Mouse (Mus musculus): Measurements from ENCODE around the gene Filip1.
A peak's percentile ranks its signal among the peaks of the same experiment; 100 is the strongest.

Gene Filip1

GRCm38 (mm10) chr9:79978228-79979024 is 34.2 kb downstream of the Filip1 start:
- no peak for DNase-seq

- DNase-seq, result peak; percentile 55
Observed at GRCm38 (mm10) chr9:79977549-79977971, 35.1 kb downstream of the Filip1 start.

GRCm38 (mm10) chr9:79976789-79977188 is 35.9 kb downstream of the Filip1 start:
- no peak for DNase-seq

GRCm38 (mm10) chr9:79975121-79975520 is 37.5 kb downstream of the Filip1 start:
- no peak for DNase-seq

GRCm38 (mm10) chr9:79973582-79973981 is 39.1 kb downstream of the Filip1 start:
- no peak for DNase-seq

- no peak for DNase-seq
Observed at GRCm38 (mm10) chr9:79972705-79973104, 39.9 kb downstream of the Filip1 start.

DNA sequence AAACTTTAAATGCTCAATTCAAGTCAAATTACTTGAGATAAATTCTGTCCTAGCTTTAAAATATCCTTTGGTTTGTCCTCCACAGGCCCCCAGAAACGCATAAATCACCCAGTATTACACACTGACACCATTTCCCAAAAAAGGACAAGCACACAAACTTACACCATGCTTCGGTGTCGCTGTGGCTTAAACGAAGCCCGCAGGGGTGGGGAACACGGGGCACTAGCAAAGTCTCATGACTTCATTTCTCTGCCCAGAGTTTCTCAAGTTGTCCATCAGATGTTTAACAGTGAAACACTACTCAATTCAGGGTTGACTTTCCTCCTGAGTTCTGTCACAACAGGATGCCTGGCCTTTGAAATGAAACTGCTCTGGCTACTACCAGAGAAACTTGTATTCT is 41.0 kb downstream of the Filip1 start:
- DNase-seq, result no peak

- DNase-seq, result no peak
Observed at GRCm38 (mm10) chr9:79970659-79971118, 42.0 kb downstream of the Filip1 start.

DNA sequence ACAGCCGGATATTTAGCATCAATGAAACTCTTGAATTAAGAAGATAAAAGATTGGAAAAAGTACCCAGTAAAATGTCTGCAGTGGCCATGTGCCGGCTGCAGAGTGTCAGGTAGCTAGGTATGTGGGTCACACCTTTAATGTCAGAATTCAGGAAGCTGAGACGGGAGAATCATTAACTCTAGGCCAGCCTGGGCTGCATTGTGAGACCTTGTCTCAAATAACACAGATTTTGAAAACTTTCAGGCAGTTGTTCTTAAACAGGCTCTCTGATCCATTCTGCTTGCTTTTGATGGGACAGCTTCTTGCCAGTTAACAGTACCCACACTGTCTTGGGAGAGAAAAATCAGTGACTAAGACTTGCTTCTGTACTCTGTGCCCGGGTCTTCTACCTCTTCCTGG is 43.1 kb downstream of the Filip1 start:
- DNase-seq, result peak; percentile 15

DNA sequence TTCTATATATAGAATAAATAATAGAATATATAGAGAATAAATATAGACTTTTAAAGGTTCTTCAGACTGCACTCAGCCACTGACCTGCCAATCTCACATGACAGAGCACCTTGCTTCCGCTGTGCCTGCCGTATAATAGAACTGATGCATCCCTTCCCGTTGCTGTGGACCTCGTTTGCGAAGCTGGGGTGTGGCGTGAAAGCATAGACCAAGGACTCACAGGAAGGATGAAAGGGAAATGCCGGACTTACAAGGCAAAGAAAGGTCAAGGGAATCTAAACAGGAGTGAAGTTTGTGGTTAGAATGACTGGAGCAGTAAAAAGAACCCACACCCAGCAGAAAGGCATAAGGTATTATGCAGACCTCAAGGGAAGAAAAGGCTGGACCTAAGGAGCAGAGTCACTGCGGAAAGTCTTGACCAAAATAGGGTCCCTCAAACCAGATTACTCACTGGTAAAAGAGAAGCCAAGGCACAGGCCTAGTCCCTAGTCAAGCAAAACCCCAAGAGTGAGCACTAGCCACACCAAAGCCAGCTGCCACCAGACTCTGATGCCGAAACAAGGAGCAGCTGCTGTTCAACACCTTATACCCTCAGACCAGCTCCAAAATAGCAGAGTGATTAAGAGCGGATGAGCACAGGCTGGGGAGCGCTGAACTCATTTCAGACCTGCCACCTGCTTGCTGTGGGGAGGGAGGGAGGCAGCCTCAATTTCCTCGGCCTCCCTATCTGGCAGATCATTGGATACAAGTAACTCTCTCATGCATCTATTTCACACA is 45.8 kb downstream of the Filip1 start:
- no peak for DNase-seq

GRCm38 (mm10) chr9:79965600-79966392 is 46.9 kb downstream of the Filip1 start:
- DNase-seq, result peak; percentile 15

DNA sequence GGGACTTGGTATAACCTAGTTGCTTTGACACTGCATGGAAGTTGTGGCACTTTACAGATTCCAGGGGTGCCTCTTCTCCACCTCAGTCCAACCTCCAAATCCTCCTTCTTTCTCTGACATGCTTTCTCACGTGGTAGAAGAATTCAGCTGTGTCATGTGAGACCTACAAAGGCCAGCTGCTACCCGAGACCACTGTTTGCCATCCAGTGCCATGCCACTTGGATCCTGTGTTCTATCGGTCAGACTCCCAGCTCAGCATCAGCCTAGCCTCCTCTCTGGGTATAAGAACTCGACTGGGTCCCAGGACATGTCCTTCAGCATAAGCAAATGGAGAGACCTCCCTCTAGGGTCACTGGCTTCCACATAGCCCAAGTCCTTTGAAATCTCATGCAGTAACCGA is 47.6 kb downstream of the Filip1 start:
- DNase-seq, result no peak

- peak; percentile 51 for DNase-seq
Observed at GRCm38 (mm10) chr9:79961630-79962285, 50.9 kb downstream of the Filip1 start.

DNA sequence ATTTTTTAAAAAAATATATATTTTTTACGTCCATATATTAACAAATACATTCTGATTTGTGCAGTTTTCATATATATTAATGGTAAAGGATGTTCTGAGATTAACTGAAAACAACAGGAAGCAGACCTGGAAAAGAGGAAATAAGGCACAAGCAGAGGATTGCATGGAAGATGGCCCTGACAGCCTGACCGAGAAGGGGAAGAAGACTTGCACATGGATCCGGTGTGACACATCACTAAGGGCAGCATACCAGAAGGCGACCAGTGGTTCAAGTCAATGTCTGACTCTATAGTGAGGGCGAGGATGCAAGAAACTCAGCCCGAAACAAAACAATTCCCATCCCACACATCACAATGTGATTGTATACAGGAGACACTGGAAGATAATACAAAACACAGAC is 52.2 kb downstream of the Filip1 start:
- DNase-seq, result no peak

DNA sequence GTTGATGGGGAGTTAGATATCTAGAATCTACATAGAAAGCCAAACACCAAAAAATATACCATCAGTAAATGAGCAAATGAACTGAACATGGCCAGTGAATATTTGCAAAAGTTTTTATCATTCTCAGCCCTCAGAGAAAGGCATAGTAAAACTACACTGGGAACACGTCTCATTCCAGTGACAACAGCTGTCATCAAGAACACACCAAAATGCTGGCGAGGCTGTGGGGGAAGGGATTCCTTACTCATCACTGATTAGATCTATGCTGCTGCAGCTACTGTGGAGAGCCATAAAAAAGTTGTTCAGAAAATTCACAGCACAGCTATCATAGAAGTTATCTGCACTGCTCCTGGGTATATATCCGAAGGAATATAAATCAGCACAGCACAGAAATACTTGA is 54.3 kb downstream of the Filip1 start:
- no peak for DNase-seq

- DNase-seq, result no peak
Observed at GRCm38 (mm10) chr9:79954944-79955343, 57.7 kb downstream of the Filip1 start.

DNA sequence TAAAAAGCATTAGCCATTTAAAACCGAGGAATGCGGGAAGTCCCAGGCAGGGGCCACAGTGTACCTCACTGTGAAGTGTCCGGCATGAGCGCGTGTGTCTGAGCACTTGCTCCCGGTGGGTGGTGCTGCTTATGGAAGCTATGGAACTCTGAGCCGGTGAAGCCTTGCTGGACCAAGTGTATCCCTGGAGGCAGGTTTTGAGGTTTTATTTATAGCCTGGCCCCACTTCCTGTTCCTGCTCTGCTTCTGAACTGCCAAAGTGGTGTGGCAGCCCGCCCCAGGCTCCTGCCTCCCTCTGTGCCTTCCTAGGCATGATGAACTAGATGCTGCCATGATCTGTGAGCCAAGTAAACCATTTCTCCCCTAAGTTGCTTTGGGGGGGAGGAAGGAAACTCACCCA is 60.7 kb downstream of the Filip1 start:
- no peak for DNase-seq

- DNase-seq, result no peak
Observed at GRCm38 (mm10) chr9:79951339-79951738, 61.3 kb downstream of the Filip1 start.

- DNase-seq, result no peak
Observed at GRCm38 (mm10) chr9:79950666-79951065, 62.0 kb downstream of the Filip1 start.

GRCm38 (mm10) chr9:79950038-79950437 is 62.6 kb downstream of the Filip1 start:
- no peak for DNase-seq

DNA sequence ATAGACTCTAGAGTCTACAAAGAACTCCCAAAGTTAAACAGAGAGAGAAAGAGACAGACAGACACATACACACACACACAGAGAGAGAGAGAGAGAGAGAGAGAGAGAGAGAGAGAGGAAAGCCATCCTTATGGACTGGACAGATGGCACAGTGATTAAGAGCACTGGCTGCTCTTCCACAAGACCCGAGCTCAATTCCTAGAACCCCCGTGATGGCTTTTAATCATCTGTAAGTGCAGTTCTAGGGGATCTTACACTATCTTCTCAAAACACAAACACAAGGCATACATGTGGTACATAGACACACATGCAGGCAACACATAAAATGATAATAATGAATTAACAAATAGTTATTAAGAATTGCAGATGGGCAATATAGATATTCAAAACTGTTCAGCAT is 64.3 kb downstream of the Filip1 start:
- DNase-seq, result no peak

DNA sequence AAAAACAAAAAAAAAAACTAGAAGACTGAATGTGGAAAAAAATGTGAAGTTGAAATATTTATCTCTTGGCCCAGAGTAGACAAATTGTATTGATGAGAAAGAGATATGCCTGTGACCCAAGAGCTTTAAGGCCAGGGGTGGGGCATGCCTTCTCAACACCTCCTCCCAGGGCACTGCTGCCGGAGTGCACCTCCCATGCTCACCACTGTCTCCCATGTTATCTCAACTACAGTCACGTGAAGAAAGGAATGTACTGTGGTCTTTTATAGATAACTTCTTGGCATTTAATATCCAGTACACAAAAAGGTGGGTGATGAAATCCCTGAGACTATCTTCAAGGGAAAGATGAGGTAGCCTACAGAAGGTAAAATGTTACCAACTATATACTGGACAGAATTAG is 64.7 kb downstream of the Filip1 start:
- no peak for DNase-seq

DNA sequence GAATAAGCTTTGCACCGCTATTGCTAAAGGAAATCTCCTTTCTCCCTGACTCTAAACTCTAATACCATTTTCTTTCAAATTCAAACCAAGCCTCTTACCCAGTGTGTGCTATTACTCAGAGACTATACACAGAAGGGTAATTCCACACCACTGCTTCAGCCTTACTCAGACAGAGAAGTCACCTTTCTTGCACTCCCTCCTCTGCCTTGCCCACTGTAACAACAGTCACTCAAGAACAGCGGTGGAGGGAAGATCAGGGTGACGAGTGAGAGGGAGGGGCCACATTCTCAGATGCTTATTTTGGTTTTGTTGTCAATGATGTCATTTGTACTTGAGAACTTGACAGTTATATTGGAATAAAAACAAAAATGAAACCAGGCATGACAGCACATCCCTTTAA is 65.2 kb downstream of the Filip1 start:
- no peak for DNase-seq
